Mouse (Mus musculus) ES-E14 (cell line): ENCODE results near the gene Lmbr1l.

Experiments
- CHD2 ChIP-seq: IDR thresholded peaks from 2 replicates; pipeline ENCODE4 v1.6.1; 2014; ENCODE audit warnings: mild to moderate bottlenecking, low read depth, low read length, inconsistent platforms
- HCFC1 ChIP-seq: IDR thresholded peaks from 2 replicates; pipeline ENCODE4 v1.6.1; 2012; ENCODE audit warnings: low read length, inconsistent platforms, borderline replicate concordance; ENCODE audit not compliant: insufficient read depth
- MAFK ChIP-seq: IDR thresholded peaks from 2 replicates; pipeline ENCODE4 v1.6.1; 2014; ENCODE audit warnings: mild to moderate bottlenecking, low read depth, low read length, inconsistent platforms; ENCODE audit not compliant: insufficient read depth
- ZC3H11A ChIP-seq: IDR thresholded peaks from 2 replicates; pipeline ENCODE4 v1.6.1; 2012; ENCODE audit warnings: low read depth, mild to moderate bottlenecking, inconsistent platforms, low read length, borderline replicate concordance
- ZNF384 ChIP-seq: IDR thresholded peaks from 2 replicates; pipeline ENCODE4 v1.6.1; 2012; ENCODE audit warnings: low read depth, low read length, inconsistent platforms

DNA sequence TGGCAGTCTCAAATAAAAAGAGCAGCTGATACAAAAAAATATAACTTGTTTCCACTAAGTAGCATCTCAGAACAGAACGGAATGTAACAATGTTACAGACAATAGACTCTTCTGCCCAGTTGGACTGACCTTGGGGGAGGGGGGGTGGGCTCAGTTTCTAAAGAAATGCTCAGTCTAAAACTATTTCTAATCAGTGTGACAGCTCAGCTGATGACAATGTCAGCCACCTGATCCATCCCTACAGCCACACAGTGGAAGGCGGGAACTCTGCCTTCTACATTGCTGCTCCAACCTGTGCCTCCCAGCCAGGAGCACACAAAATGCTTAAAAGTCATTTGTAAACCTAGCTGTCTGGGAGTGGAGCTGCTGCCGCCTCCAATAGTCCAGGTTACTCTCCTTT lies 29.9 kb upstream of the Lmbr1l start:
- TF ChIP-seq ZNF384 = no peak
- TF ChIP-seq CHD2 = no peak
- TF ChIP-seq HCFC1 = no peak
- no peak for TF ChIP-seq MAFK
- TF ChIP-seq ZC3H11A = no peak
